Mouse (Mus musculus) right cerebral cortex, postnatal 10 days (tissue): ENCODE results near the gene Vwa8.

Experiments
- DNase-seq, 2 experiments: peaks; one replicate each; pipeline ENCODE4 v3.0.0; 2021; ENCODE audit warnings: low spot score in 2 of 2

The Vwa8 gene

DNA sequence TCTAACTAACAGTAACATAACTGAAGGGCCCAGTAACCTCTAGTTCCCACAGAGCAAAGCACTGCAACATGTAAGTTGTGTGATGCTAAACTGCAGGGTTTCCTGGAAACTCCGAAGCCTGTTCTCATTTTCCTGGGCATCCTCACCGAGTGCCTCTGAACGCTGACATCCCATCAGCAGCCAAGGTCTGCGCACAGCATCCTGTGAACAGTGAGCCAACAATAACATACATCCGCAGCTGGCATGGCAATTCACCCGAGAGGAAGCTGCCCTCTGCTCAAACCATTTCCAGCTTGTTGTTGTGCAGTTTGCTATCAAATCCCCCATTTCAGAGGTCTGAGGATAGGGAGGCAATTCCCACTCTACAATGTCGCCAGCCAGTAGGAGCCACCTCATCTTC lies 334.4 kb downstream of the Vwa8 start:
- DNase-seq: no peak

DNA sequence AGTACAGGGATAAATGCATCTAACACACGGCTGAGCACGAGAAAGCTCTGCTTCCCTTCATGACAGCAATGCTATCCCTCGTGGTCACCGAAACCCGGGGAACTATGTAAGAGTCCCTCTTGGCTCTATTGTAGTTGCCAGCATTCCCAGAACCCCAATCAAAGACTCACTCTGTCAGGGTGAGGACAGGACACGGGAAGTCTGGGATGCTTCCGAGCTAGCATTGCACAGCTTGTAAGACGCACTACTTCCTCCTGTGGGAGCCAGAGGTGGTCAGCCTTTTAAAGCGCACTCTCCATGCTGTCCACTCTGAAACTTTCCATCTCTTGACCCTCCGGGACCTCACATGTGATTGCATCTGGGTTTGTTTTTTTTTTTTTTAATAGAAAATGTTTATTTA lies 335.2 kb downstream of the Vwa8 start:
- DNase-seq: no peak

DNA sequence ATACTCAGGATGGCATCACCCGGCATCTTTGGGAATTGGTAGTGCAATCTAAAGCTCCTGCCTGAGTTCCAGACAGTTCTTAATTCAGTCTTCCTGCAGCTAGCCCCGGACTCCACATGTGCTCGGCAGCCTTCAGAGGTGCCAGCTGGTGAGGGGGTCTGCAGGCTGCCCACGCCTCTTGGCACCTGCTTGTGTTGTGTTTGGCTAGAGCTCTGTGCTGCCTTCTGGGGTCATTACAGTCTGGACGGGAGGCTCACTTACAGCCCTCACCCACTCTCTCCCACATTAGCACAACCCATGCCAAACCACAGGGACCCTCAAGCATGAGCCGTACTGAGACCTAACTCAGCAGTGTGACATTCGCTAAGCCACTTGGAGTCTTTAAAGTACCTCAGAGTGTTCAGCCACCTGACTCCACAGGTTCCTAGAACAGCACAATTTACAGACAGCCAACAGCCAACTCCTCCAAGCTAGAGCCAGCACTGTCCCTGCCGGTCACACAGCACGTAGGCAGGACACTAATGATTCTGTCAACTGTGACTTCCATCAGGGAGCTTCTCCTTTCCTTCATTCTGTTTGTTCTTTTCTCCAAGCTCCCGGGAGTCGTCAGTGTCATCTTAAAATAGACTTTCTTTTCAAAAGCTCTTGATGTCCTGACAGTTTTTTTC lies 336.3 kb downstream of the Vwa8 start:
- no peak for DNase-seq

DNA sequence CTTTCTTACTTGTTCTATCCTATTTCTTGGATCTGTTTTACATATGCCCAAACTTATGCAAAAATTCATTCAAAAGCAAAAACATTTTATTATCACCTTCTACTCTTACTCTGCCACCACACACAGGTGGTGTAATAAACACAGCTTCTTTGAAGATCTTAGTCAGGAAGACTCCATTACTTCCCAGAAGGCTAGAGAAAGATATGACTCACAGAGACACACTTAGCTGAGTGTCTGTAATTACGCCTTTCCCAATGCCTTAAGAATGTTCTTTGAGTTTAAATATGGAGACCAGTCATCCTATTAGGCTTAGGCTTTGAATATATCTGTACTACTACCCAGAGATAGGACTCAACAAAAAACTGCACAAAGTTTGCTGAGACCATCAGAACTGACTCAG lies 338.1 kb downstream of the Vwa8 start:
- DNase-seq: no peak

DNA sequence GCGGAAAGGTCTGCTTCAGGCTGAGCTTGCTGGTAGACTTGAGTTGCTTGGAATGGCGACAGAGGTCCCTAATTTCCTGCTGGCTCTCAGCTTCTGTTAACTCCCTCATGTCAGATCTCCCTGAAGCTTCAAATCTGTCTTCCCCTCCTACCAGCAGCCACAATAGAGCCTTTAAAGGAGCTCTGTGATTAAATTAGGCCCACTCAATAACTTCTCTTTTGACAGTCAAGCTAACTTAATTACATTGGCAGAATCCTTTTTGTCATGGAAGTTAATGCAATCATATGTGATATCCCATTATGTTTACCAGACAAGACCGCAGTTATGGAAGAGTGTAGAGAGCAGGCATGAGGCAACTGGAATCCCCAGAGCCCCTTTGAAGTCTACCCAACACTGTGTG lies 347.9 kb downstream of the Vwa8 start:
- peak in 1 of 2 experiments; percentile 10 for DNase-seq

DNA sequence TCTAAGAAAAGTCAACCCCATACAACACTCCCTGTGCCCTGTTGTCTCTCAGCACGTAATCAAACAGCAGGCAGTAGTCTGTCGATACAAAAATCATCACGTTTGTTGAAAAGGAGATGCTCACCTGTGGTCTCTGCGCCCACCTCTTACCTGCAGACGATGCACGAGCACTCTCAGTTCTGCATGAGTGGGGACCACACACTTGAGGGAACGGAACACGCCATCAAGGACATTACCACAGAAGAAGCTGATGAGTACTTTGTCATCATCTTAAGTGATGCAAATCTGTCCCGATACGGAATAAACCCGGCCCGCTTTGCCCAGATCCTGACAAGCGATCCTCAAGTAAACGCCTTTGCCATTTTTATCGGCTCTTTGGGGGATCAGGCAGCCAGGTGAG lies 349.2 kb downstream of the Vwa8 start:
- peak in 1 of 2 experiments; percentile 12 for DNase-seq

DNA sequence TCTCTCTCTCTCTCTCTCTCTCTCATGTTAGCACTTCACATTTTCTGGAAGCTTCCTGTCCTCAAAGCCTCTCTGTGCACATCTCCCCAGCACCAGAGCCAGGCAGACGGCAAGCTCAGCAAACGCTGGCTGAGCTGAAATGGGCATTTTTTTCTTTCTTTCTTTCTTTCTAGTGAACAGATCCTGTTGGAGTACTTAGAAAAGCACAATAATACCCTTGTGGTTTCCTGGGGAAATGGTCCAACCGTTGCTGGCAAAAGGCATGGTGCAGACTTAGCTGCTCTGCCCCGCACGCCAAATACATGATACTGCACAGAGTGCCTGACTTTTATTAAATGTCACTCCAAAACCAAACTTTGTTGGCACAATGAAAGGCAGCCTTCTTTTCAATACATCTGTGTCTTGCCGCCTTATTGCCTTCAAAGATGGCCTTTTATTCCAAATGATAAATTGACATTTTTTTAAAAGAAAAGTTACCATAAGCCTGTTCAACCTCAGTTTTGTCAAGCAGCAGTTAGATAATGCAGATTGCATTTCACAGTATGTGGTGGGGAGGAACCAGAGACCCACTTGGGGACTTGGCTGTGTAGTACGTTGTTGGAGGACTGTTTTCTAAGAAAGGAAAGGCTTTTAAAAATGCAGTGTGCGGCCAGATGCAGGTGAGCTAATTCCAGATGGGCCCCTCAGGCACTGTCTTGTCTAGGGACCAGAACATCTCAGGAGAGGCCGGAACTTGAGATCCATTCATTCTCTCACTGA lies 351.5 kb downstream of the Vwa8 start:
- peak; percentile 78 to 80 for DNase-seq

DNA sequence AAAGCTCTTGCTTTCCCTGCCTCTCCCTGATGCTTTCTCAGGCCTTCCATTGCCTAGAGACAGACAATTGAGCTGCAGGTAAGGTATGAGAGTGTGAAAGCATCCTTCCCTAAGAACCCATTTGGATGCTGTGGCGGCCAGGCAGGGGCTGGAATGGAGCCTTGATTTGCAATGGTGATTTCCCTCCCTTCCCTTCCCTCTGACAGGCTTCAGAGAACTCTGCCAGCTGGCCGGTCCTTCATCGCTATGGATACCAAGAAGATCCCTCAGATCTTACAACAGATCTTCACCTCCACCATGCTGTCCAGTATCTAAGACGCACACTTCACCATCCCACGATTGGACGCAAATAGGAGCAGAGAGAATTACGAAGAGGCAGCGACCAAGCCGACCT lies 352.0 kb downstream of the Vwa8 start:
- peak; percentile 76 to 81 for DNase-seq

DNA sequence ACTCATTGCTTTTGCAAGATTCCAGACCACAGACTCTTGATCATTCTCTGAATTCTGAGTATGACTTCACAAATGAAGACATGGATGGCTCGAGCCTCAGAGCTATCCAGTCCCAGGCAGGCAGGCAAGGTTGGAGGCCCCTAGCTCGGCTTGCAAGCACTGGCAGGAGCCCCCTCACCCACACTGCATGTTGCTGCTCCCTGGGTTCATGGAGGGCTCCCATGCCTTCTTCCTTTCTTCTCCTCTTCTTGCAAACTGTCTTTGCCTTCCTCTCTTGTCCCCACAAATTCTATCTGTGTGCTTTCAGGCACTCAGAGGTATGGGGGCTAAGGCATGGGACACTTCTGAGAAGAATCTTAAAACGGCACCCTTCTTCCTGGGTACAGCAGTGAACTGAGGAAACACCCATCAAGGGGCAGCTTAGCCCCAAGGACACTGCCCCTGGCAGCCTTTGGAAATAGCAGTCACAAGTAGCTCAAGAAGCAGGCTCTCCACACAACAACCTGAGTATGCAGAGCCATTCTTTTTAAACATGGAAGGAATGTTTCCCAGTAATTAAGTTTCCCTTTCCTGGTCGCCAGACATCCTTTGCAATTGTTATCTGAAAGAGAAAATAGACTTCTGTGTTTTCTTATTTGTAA lies 354.0 kb downstream of the Vwa8 start:
- DNase-seq: peak in 1 of 2 experiments; percentile 24

DNA sequence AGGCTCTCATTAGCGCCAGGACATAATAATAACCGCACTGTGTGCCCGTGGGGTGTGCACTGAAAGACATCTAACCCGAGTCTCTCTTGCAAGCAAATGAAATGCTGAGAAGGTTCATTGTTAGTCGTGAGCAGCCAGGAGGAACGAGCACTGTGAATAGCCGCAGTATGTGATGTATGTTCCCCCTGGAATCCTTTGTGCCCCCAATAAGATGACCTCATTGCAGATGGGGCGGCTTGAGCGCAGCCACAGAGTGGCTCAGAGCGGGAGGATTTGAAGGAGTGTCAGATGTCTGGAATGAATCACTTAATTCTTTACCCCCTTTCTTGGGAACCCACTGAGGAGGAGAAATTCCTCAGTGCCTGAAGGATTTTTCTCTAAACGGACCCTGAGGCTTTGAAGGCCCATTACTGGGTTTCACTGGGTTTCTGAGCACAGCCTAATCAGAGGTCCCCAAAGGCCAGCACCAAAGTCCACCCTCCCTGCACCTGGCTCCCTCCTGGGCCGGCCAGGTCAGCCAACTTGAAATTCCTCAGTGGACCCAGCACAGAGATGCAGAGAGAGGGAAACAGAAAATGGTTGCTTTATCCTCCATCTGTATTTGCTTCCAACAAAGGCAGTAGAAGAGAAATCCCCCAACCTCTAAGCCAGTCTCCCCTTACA lies 354.8 kb downstream of the Vwa8 start:
- peak; percentile 63 to 74 for DNase-seq

DNA sequence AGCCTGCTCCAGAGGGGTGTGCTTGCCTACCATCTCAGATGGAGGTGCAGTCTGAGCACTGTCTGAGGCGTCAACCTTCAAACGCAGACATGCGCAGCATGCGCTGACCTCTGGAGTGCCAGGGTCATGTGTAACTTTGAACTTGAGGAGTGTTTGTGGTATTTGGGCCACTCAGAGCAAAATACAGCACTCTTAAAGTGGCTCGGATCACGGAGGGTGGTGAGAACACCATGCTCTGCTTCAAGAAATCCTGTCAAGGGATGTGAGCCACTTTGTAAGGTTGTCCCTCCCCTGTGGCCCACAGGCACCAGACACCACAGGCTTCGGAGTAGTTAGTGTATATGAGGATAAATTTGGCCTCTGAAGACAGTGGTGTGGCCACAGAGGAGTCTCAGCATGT lies 356.0 kb downstream of the Vwa8 start:
- DNase-seq: peak in 1 of 2 experiments; percentile 15

DNA sequence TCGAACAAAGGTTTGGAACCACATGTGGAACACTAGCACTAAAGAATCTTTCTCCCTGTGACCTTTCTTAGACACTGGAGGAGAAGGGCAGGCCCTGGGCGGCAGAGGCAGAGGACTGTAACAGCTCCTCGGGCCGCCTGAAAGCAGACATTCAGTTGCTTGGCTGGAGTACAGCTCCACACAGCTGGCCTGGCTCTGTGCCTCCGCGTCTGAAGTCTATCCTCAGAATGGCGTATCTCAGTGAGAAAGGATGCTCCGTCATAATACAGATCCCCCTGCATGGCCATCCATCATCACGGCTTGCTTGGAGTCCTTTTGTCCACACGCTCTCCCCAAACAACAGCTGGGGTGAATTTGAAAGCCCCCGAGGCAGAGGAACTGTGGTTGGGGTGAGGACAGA lies 357.4 kb downstream of the Vwa8 start:
- peak; percentile 90 to 92 for DNase-seq

DNA sequence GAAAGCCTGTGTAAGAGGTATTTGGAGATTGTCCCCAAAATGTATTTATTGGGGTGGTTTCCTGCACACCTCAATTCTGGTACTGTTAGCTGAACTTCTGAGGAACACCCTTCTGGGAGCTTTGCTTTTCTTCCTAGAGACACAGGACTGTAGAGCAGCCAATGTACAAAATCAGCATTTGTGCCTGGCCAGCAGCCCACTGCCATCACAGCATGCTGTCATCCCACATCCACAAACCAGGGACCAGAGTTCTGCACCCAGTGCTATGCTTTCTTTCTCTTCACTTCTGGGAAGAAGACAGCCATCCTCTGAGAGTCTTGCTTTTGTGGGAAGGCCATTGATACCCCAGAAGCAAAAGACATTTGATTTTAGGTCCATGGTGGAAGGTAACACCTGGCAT lies 359.6 kb downstream of the Vwa8 start:
- peak; percentile 52 to 60 for DNase-seq

DNA sequence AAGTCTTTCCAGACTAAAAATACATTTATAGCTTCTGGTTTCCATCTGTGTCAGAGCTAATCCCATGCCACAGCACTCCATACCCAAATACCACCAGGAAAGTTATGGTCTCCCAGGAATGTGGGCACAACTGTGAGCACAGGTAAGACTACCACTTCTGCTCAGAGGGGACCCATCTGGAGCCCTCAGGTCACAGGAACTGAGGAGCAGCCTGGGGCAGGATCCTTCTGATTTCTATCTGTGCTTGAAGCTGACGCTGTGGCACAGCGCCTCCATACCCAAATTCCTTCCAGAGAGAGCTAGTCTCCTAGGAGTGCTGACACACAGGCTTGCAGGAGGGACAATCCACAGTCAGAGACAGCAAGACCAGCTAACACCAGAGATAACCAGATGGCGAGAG lies 361.0 kb downstream of the Vwa8 start:
- DNase-seq: peak in 1 of 2 experiments; percentile 11

DNA sequence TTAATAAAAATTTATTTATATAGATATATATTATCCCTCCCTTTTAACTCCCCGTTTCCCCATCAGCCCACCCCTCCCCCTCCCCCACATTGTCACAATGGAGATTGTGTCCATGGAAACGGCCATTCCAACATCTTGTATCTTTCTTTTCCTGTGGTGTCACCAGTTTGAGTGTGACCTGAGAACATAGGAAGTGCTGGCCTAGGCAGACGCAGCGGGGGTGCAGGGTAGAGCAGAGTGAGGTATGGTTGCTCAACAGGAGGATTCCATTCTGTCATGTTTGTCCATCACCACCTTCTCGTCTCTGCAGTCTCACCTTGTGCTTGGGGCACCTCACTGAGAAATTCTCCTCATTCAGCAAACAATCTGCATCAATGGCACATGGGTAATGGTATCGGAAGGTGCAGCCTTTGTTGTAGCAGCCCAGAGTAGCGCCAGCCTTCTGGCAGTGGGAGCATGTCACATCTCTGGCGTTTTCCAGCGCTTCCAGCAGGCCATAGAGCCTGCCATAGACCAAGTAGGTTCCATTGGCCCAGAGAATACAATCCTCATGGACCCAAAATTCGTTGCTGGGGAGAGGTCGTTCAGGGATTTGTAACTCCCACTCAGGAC lies 363.6 kb downstream of the Vwa8 start:
- peak; percentile 17 to 19 for DNase-seq

DNA sequence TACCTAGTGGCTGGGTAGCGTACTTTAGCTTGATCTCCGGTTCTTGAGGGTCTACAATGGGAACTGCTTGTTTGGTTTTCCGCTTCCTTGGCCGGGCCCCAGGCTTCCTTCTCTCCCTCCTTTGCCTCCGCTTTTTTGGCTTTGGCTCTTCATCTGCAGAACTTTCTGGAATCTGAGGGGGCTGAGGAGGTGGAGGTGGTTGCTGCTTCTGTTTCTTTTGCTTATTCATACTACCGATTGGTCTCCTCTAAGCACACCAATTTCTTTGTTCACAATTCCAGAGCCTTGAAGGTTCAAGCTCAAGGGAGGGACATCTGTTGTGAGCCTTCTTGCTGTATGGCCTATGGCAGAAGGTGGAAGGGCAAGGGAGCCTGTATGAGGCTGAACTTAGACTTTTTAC lies 365.3 kb downstream of the Vwa8 start:
- DNase-seq: peak; percentile 6 to 13

DNA sequence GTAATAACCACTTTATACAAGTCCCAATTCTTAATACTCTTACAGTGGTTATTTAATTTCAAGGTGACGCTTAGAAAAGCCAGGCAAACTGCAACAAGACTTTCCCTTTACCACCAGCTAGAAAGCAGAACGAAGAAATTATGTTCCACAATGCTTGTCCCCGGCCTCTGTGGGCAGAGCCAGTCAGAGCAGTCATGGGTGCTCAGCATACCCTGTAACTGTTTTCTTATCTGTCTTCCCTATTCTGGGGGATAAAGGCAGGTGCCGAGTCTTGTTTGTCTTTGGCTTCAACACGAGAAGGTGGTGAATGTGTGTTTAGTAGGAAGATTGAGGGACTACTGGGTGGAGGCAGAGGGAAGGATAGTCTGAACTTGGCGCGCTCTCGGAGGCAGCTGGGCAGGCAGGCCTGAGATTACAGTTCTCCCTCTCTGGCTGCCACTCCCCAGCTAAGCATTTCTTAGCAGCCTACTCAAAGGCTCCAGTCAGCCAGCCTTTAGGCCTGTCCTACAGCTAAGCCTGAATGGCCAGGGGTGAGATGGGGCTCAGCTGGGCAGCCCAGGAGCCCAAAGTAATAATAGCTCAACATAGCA lies 365.9 kb downstream of the Vwa8 start:
- peak; percentile 17 to 18 for DNase-seq

DNA sequence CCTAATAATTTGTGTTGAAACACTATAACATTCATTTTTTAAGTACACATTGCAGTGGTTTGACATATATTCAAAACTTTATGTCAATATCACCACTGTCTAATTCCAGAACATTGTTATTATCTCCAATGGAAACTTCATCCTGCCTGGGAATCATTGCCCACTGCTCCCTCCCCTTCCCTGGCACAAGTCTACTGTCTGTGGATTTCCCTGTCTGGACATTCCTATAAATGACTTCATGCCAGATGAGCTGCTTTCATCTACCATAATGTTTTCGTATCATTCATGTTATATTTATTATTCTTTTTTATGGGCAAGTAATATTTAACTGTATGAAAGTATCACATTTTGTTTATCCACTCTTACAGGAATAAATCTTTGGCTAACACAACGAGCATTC lies 367.5 kb downstream of the Vwa8 start:
- DNase-seq: no peak

DNA sequence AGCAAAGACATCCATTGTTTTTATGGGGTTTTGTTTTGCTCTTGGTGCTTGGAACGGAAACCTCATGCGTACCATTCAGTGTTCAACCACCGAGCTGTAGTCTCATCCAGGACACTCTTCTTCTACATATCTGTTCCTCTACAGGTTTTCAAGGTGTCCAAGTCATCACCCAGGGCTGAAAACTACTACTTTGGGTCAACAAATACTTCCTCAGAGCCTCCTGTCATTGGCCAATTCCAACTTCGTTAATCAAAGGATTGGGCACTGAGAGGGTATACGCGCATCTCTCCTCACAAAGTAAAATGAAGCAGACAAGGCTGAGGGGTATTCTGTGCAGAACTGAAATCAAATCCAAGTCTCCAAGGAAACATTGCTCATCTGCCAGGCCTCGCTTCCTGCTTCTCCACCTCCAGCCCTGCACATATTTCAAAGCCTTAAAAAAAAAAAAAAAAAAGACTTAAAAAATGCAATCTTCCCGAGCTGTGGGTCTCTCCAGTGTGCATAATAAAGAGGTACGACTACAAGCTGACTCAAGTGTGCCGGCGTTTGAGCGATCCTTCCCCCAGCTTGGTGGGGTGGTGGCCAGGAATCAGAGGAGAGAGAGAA lies 374.7 kb downstream of the Vwa8 start:
- DNase-seq: peak; percentile 71 to 81

DNA sequence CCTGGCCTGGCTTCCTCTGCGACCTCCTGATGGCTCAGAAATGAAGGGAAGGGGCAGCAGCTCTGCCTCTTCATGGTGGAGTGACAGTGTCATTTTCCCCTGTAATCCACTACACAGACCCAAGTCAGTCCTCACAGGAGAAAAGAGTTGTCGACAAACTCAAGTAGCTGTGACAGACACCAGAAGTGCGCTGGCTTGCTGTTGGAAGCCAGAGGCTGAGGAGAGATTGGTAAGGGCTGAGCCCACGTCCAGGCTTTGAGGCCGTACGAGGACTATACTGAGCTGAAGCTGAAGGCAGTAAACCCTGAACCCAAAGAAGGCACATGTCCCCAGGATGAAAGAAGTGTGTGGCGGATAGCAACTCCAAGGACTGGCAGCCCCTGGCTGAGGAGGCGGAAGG lies 376.6 kb downstream of the Vwa8 start:
- peak in 1 of 2 experiments; percentile 20 for DNase-seq

DNA sequence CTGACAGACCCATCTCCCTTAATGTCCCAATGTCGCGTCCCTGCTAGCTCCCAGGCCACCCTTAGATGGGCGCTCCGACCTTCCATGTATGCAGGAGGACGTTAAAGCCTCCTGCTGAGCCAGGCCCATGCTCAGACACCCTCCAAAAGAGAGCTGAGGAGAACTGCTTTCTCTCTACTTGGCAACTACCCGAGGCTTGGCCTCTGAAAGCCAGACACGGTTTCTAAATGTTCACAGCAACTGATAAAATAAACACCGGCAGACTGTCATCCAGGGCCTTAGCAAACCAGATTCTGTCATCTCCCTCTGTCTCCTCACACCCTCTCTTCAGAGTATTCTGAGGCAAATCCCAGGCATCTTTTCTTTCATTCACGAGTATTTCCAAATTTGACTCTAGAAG lies 377.2 kb downstream of the Vwa8 start:
- peak in 1 of 2 experiments; percentile 36 for DNase-seq
